Mouse (Mus musculus): ENCODE measurements at regions not wholly inside any gene's neighbourhood (a gene's known extent, or its start where the extent isn't known, plus 50 kb on each side); places are given as distances from the start of the nearest gene placed in this dataset.

DNA sequence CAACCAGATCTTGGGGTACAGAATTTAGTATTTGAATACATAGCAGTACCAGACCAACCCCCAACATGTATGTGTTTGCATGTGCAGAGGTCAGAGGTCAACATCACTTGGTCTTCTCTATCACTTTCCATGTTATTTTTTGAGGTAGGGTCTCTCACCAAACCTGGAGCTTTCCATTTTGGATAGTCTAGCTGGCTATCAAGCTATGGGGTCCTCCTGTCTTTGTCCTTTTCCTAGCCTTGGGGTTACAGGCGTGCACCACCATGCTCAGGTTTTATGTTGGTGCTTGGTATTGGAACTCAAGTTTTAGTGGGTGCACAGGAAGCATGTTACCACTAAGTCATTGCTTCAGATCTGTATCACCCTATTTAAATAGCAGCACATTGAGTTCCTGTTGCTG, 151.0 kb downstream of the Plekhb2 start:
- H3K27me3 ChIP-seq (replicated peaks): no peaks in the 10 kb centered on the region
- no peak overlapping the region for H3K9ac ChIP-seq
- no peak overlapping the region for H3K4me3 ChIP-seq
- no peak for ATAC-seq (replicated peaks)
- H3K4me1 ChIP-seq: no peaks in the 10 kb centered on the region
- no peak overlapping the region for H3K27ac ChIP-seq
- H3K36me3 ChIP-seq (replicated peaks): no peaks in the 10 kb centered on the region
- H3K4me2 ChIP-seq: no peak overlapping the region
- 84% methylated on average over 1 of the region's 1 CpGs for WGBS
- no peaks in the 10 kb centered on the region for H3K9me3 ChIP-seq

DNA sequence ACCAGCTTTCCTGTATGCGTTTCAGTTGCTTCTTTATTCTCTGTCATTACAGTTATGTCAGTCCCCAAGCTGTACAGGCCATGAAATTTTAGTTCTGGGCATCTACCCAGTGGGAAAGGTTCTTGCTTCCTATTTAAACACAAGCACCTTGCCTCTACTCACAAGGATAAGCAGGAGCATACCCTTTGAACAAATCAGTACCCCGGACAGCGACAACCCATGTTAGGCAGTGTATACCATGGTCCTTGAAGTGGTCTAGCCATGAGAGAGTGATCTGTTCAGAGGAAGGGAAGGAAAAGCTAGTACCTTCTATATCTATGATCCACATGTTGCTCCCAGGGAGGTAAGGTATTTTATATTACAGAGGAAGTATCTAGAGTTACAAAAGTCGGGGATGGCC, 167.7 kb downstream of the Plekhb2 start:
- no peaks in the 10 kb centered on the region for H3K27me3 ChIP-seq (replicated peaks)
- no peak overlapping the region for H3K9ac ChIP-seq
- WGBS: 74% methylated on average over 4 of the region's 4 CpGs
- H3K4me3 ChIP-seq: no peak overlapping the region
- H3K4me2 ChIP-seq: no peak overlapping the region
- H3K36me3 ChIP-seq (replicated peaks): no peaks in the 10 kb centered on the region
- H3K4me1 ChIP-seq: no peaks in the 10 kb centered on the region
- ATAC-seq (replicated peaks): no peak
- no peaks in the 10 kb centered on the region for H3K9me3 ChIP-seq
- no peak overlapping the region for H3K27ac ChIP-seq

DNA sequence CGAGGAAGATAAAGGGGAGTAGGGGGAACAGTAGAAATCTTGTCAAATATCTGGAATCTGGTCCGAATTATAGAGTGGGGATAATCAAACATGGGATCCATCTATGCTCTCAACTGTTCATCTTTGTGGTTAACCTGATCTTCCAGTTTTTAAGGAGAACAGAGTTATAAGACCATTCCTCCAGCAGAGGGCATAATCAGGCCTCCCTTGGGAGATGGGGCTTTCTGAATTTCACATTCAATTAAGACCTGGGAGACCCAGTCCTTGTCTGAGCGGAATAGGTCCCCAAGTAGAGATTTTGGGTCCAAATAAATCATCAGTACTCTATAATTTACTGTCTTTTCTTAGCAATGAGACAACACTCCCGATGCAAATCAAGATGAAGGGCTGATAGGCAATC, 182.8 kb downstream of the Plekhb2 start:
- ATAC-seq (replicated peaks): no peak
- WGBS: 65% methylated on average over 4 of the region's 4 CpGs

DNA sequence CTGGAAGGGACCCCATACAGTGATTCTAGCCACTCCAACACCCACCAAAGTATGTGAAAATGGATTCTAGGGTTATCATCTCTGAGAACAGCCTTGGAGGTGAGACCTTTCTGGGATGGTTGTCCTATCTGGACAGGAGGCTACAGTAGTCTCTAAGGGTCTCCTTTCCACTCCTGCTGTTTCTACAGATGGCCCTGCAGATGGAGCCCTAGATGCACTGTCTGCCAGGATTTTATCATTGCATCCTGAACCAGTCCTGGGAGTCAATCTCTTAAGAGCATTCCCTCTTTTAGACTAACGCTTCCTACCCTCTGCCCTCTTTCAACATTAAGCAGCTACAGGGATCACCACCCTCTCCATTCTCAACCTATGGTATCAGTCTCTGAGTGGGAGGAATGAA, 223.0 kb downstream of the Plekhb2 start:
- no peaks in the 10 kb centered on the region for H3K27me3 ChIP-seq (replicated peaks)
- H3K9me3 ChIP-seq: no peaks in the 10 kb centered on the region
- H3K27ac ChIP-seq: no peak overlapping the region
- H3K4me3 ChIP-seq: no peak overlapping the region
- no peak overlapping the region for H3K9ac ChIP-seq
- no peaks in the 10 kb centered on the region for H3K36me3 ChIP-seq (replicated peaks)
- H3K4me2 ChIP-seq: no peak overlapping the region
- no peak for ATAC-seq (replicated peaks)
- no peaks in the 10 kb centered on the region for H3K4me1 ChIP-seq
- WGBS: 70% methylated on average over 1 of the region's 1 CpGs

More for the DNA sequence above, 182.8 kb downstream of the Plekhb2 start:
- Histone ChIP-seq H3K27ac (no peak overlapping the region), H3K36me3 (replicated peaks) (no peaks in the 10 kb centered on the region), H3K9ac (no peak overlapping the region), H3K4me2 (no peak overlapping the region), H3K4me3 (no peak overlapping the region), H3K4me1 (no peaks in the 10 kb centered on the region), H3K27me3 (replicated peaks) (no peaks in the 10 kb centered on the region), H3K9me3 (no peaks in the 10 kb centered on the region)

DNA sequence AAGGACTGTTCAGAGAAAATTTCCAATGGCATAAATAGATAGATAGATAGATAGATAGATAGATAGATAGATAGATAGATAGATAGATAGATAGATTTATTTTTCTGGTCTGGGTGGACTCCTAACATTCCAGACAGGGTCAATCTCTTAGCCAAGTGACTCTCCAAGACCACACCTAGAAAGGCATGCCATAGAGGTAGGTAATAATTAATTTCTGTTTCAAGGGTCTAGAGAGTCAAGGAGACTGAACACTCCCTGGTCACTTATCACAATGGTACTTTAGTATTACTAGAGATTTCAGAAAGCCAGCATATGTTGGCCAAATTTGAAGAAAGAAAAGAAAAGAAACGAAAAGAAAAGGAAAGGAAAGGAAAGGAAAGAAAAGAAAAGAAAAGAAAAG, 245.1 kb downstream of the Plekhb2 start:
- WGBS: 62% methylated on average over 1 of the region's 1 CpGs
- H3K27ac ChIP-seq: no peak overlapping the region

DNA sequence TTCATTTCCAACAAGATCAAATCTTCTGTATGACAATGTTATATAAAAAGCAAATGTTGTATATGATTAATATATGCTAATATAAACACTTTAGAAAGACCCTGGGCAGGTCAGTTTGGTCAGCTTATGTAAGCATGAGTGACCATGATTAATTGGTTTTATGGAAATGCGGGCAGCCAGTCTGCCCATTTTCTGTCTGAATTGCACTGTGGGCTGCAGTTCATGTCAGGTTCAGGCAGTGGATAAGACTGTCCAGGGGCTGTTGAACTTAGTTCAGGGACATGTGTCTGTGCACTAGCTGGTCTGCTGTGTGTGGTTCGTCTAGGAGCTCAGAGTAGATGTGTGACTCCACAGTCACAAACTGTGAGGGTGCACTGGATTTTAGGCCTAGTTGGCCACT, 246.0 kb downstream of the Plekhb2 start:
- H3K9me3 ChIP-seq: no peaks in the 10 kb centered on the region
- WGBS: 49% methylated on average over 2 of the region's 2 CpGs
- H3K4me1 ChIP-seq: no peaks in the 10 kb centered on the region
- H3K36me3 ChIP-seq (replicated peaks): no peaks in the 10 kb centered on the region
- no peak overlapping the region for H3K9ac ChIP-seq
- H3K4me2 ChIP-seq: no peak overlapping the region
- ATAC-seq (replicated peaks): no peak
- no peak overlapping the region for H3K27ac ChIP-seq
- H3K4me3 ChIP-seq: no peak overlapping the region
- no peaks in the 10 kb centered on the region for H3K27me3 ChIP-seq (replicated peaks)

More for the DNA sequence above, 245.1 kb downstream of the Plekhb2 start:
- Histone ChIP-seq H3K9me3 (no peaks in the 10 kb centered on the region), H3K4me3 (no peak overlapping the region), H3K36me3 (replicated peaks) (no peaks in the 10 kb centered on the region), H3K9ac (no peak overlapping the region), H3K27me3 (replicated peaks) (no peaks in the 10 kb centered on the region), H3K4me2 (no peak overlapping the region), H3K4me1 (no peaks in the 10 kb centered on the region)
- ATAC-seq (replicated peaks): no peak

DNA sequence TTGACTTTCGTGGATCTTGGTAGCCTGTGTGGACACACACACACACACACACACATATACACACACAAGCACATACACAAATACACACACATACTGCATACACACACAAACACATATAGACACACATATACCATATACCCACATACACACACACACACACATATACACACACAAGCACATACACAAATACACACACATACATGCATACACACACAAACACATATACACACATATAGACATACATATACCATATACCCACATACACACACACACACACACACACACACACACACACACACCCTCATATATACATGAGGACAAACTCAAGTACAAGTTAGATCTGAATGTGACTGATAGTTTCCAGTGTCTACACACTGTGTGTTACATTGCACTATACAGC, 256.9 kb downstream of the Plekhb2 start:
- no peak overlapping the region for H3K4me2 ChIP-seq
- H3K9ac ChIP-seq: no peak overlapping the region
- 64% methylated on average over 1 of the region's 1 CpGs for WGBS
- ATAC-seq (replicated peaks): peak; percentile 54; the same call in 1 of the 2 replicates
- H3K27me3 ChIP-seq (replicated peaks): no peaks in the 10 kb centered on the region
- H3K9me3 ChIP-seq: no peaks in the 10 kb centered on the region
- H3K27ac ChIP-seq: no peak overlapping the region
- no peaks in the 10 kb centered on the region for H3K36me3 ChIP-seq (replicated peaks)
- no peak overlapping the region for H3K4me3 ChIP-seq
- no peaks in the 10 kb centered on the region for H3K4me1 ChIP-seq

DNA sequence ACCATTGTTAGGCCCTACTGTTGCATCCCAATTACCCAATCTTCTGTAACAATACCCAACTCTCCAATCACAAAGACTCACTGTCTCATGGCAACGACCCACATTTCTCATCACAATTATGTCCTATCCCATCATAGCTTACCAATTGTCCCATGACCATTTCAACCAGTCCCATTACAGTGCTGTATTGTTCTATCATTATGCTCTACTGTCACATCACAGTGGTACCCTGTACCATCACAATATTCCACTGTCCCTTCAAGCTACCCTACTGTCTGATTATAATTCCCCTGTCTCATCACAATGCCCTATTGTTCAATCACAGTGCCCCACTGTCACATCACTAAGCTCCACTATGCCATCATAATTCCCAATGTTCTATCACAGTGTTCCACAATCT, 260.0 kb downstream of the Plekhb2 start:
- Histone ChIP-seq H3K27ac (no peak overlapping the region), H3K9me3 (no peaks in the 10 kb centered on the region), H3K36me3 (replicated peaks) (no peaks in the 10 kb centered on the region), H3K9ac (no peak overlapping the region), H3K4me3 (no peak overlapping the region), H3K4me1 (no peaks in the 10 kb centered on the region), H3K4me2 (no peak overlapping the region), H3K27me3 (replicated peaks) (no peaks in the 10 kb centered on the region)
- WGBS: 68% methylated on average over 1 of the region's 1 CpGs
- ATAC-seq (replicated peaks): no peak

DNA sequence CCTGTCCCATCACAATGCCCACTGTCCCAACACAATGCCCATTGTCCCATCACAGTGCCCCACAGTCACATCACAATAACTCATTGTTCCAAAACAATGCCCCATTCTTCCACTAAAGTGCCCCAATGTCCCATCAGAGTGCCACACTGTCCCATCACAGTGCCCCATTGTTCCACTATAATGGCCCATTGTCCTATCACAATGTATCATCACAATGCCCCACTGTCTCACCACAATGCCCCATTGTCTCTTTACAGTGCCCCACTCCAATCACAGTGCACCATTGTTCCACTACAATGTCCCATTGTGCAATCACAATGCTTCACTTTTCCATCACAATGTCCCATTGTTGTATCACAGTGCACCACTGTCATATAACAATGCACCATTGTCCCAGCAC, 265.7 kb downstream of the Plekhb2 start:
- Histone ChIP-seq H3K9me3 (no peaks in the 10 kb centered on the region), H3K27me3 (replicated peaks) (no peaks in the 10 kb centered on the region), H3K4me3 (no peak overlapping the region), H3K9ac (no peak overlapping the region), H3K4me1 (no peaks in the 10 kb centered on the region), H3K4me2 (no peak overlapping the region), H3K27ac (no peak overlapping the region), H3K36me3 (replicated peaks) (no peaks in the 10 kb centered on the region)
- no peak for ATAC-seq (replicated peaks)

DNA sequence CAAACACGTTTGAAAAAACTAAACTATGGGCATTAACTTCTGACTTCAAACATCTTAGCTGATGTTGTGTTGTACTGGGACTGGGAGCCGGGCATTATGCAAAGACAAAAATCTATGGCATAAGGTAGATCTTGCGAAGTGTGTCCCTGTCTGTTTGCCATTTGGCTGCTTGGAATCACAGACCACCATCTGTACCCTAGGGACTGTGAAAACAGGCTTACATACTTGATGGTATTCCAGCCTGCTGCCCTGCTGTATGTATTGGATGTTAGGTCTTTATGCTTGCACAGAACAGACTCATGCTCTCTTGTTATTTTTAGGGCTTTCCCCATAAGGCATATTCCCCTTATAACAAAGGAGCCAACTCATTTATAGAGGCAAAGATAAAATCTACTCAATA, 288.1 kb downstream of the Plekhb2 start:
- H3K9me3 ChIP-seq: no peaks in the 10 kb centered on the region
- no peaks in the 10 kb centered on the region for H3K36me3 ChIP-seq (replicated peaks)
- 82% methylated on average over 3 of the region's 3 CpGs for WGBS
- no peaks in the 10 kb centered on the region for H3K27me3 ChIP-seq (replicated peaks)
- no peak overlapping the region for H3K27ac ChIP-seq
- no peak overlapping the region for H3K9ac ChIP-seq
- H3K4me3 ChIP-seq: no peak overlapping the region
- no peaks in the 10 kb centered on the region for H3K4me1 ChIP-seq
- H3K4me2 ChIP-seq: no peak overlapping the region
- ATAC-seq (replicated peaks): no peak

DNA sequence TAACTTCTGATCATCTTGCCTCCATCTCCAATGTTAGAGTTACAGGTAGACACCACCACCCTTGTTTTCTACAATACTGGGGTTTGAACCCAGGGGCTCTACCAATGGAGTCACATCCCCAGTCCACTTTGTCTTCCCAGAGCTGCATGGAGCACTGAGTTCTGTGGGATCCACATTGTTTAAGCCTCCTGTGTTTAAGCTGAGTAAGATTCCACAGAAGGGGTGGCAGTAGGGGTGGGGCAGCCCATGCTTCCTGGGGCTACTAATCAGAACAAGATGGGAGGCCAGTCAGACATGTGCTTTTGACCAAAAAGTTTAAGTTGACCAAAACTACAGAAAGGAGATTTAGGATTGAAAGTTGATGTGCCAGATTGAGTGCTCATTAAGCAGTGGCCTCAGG, 299.3 kb downstream of the Plekhb2 start:
- Histone ChIP-seq H3K4me3 (no peak overlapping the region), H3K4me2 (no peak overlapping the region), H3K4me1 (no peaks in the 10 kb centered on the region), H3K9me3 (no peaks in the 10 kb centered on the region), H3K9ac (no peak overlapping the region), H3K27ac (no peak overlapping the region), H3K27me3 (replicated peaks) (no peaks in the 10 kb centered on the region), H3K36me3 (replicated peaks) (no peaks in the 10 kb centered on the region)
- no peak for ATAC-seq (replicated peaks)

DNA sequence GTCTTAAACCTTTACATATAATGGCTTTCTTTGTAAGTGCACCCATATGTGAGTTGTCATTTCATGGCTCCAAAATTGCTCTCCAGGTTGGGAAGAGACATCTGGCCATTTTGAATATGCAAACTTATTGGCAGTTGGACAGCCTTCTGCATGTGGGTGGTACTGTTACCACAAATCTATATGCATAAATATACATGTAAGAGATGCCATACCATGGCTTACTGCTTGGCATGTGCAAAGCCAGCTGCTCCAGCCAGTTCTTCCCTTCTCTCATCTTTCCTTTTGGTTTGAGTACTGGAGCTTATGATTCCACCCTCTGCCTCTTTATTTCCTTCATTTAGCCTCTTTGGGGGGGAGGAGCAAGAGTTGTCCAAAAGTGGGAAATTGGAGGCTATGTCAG, 312.7 kb downstream of the Plekhb2 start:
- H3K4me3 ChIP-seq: no peak overlapping the region
- H3K9me3 ChIP-seq: no peaks in the 10 kb centered on the region
- no peak overlapping the region for H3K27ac ChIP-seq
- H3K4me2 ChIP-seq: no peak overlapping the region
- no peaks in the 10 kb centered on the region for H3K36me3 ChIP-seq (replicated peaks)
- ATAC-seq (replicated peaks): no peak
- no peak overlapping the region for H3K9ac ChIP-seq
- no peaks in the 10 kb centered on the region for H3K27me3 ChIP-seq (replicated peaks)
- no peaks in the 10 kb centered on the region for H3K4me1 ChIP-seq

DNA sequence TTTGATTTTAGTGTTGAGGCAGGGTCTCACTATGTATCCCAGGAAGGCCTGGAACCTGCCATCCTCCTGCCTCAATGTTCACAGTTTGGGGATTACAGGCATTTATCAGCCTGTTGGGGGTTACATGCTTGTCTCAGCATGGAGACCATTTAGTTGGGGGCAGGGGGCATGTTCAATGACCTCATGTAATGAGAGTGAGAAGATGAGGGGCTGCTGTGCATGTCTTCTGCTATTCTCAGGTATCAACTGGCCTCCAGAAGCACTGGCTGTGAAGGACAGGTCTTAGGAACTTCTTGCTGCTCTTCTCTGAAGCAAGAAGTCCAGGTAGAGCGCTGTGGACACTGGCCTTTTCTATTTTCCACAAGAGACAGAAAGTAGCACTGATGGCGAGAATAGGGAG, 350.9 kb downstream of the Plekhb2 start:
- Histone ChIP-seq H3K4me1 (no peaks in the 10 kb centered on the region), H3K27ac (no peak overlapping the region), H3K4me3 (no peak overlapping the region), H3K9me3 (no peaks in the 10 kb centered on the region), H3K27me3 (replicated peaks) (no peaks in the 10 kb centered on the region), H3K36me3 (replicated peaks) (no peaks in the 10 kb centered on the region), H3K9ac (no peak overlapping the region), H3K4me2 (no peak overlapping the region)
- no peak for ATAC-seq (replicated peaks)
- 95% methylated on average over 2 of the region's 2 CpGs for WGBS
